Mouse (Mus musculus): ENCODE measurements at regions not wholly inside any gene's neighbourhood (a gene's known extent, or its start where the extent isn't known, plus 50 kb on each side); places are given as distances from the start of the nearest gene placed in this dataset.
A peak's percentile ranks its signal among the peaks of the same experiment; 100 is the strongest.
"Not testable (repeated sequence)": the region's sequence is repeated elsewhere in the genome, so short reads cannot be mapped to it uniquely, and the experiment has no call there.

- not testable (repeated sequence) for ATAC-seq (replicated peaks; ENCODE audit: poor library complexity)
Measured at GRCm38 (mm10) chr10:51397016-51397415, 83.4 kb upstream of the Gm49339 start.

- peak; percentile 99 for ATAC-seq (replicated peaks; ENCODE audit: poor library complexity)
Measured at GRCm38 (mm10) chr10:51405141-51405540, 75.3 kb upstream of the Gm49339 start.

GRCm38 (mm10) chr10:51412795-51413194 lies 67.6 kb upstream of the Gm49339 start:
- ATAC-seq (replicated peaks; ENCODE audit: poor library complexity), result 0 out of 2 replicates have a peak, but pooled peaks have one; percentile 36

- ATAC-seq (replicated peaks; ENCODE audit: poor library complexity), result peak; percentile 86
Measured at GRCm38 (mm10) chr10:51414512-51414911, 65.9 kb upstream of the Gm49339 start.

GRCm38 (mm10) chr10:51416723-51417122 lies 63.7 kb upstream of the Gm49339 start:
- no peak for ATAC-seq (replicated peaks; ENCODE audit: poor library complexity)

- ATAC-seq (replicated peaks; ENCODE audit: poor library complexity), result no peak
Measured at GRCm38 (mm10) chr10:51417221-51417911, 63.0 kb upstream of the Gm49339 start.

- ATAC-seq (replicated peaks; ENCODE audit: poor library complexity), result no peak
Measured at GRCm38 (mm10) chr10:51418550-51418949, 61.9 kb upstream of the Gm49339 start.

- ATAC-seq (replicated peaks; ENCODE audit: poor library complexity), result peak; percentile 91
Measured at GRCm38 (mm10) chr10:51422501-51422900, 57.9 kb upstream of the Gm49339 start.
